Mouse (Mus musculus): ENCODE measurements around the gene Olfr317. TPM values are rescaled to one million over a fixed set of nuclear protein-coding genes. Genes with fewer than 3 reads are reported as not detected.

Gene Olfr317
- total RNA-seq (2023), result not detected

GRCm38 (mm10) chr11:58738792-58739262 is at the start of gene Olfr317:
TSS of gene Olfr317 (minus strand) at chr11:58739212.

GRCm38 (mm10) chr11:58782480-58783089 is 43.6 kb upstream of the Olfr317 start, which contains the start of gene Olfr314:
TSS of gene Olfr314 (plus strand) at chr11:58782952.

GRCm38 (mm10) chr11:58772888-58773287 is 33.9 kb upstream of the Olfr317 start, which contains the start of gene Olfr315:
TSS of gene Olfr315 (plus strand) at chr11:58773188.

GRCm38 (mm10) chr11:58752434-58752833 is 13.4 kb upstream of the Olfr317 start, which contains the start of gene Olfr316:
TSS of gene Olfr316 (plus strand) at chr11:58752734.

GRCm38 (mm10) chr11:58723914-58724313 is 15.1 kb downstream of the Olfr317 start, which contains the start of gene Olfr318:
TSS of gene Olfr318 (minus strand) at chr11:58724014.

GRCm38 (mm10) chr11:58698862-58699261 is 40.1 kb downstream of the Olfr317 start, which contains the start of gene Olfr319:
TSS of gene Olfr319 (plus strand) at chr11:58699162.

Other genes with a start within 250 kb of the Olfr317 start
- not detected for gene Olfr332, start 246.7 kb downstream of the Olfr317 start, total RNA-seq (2023)
- not detected for gene Olfr331, start 236.6 kb downstream of the Olfr317 start, total RNA-seq (2023)
- gene Olfr330, start 204.4 kb downstream of the Olfr317 start, total RNA-seq (2023), result not detected
- gene Olfr329-ps, start 192.8 kb downstream of the Olfr317 start, total RNA-seq (2023), result not detected
- under 1 TPM in 1 of 2 experiments, not detected in 1; 0.39 TPM for gene Olfr328, start 183.6 kb downstream of the Olfr317 start, total RNA-seq (2023)
- not detected for gene Olfr224, start 168.7 kb downstream of the Olfr317 start, total RNA-seq (2023)
- gene Olfr325, start 161.5 kb downstream of the Olfr317 start, total RNA-seq (2023), result not detected
- gene Olfr324, start 144.1 kb downstream of the Olfr317 start, total RNA-seq (2023), result not detected
- not detected for gene 2210407C18Rik, start 123.1 kb downstream of the Olfr317 start, total RNA-seq (2023)
- not detected for gene Olfr323, start 108.7 kb downstream of the Olfr317 start, total RNA-seq (2023)
- not detected for gene Trim58, start 98.7 kb downstream of the Olfr317 start, total RNA-seq (2023)
- gene Olfr322, start 80.4 kb downstream of the Olfr317 start, total RNA-seq (2023), result not detected
- not detected for gene Olfr320, start 58.1 kb downstream of the Olfr317 start, total RNA-seq (2023)
- not detected for gene Olfr319, start 40.0 kb downstream of the Olfr317 start, total RNA-seq (2023)
- gene Olfr318, start 15.2 kb downstream of the Olfr317 start, total RNA-seq (2023), result not detected
- gene Olfr316, start 13.5 kb upstream of the Olfr317 start, total RNA-seq (2023), result not detected
- gene Olfr315, start 34.0 kb upstream of the Olfr317 start, total RNA-seq (2023), result not detected
- not detected for gene Olfr314, start 43.7 kb upstream of the Olfr317 start, total RNA-seq (2023)
- gene Fam183b, start 62.7 kb upstream of the Olfr317 start, total RNA-seq (2023), result not detected
- gene Olfr313, start 75.8 kb upstream of the Olfr317 start, total RNA-seq (2023), result not detected
- gene Olfr312, start 90.0 kb upstream of the Olfr317 start, total RNA-seq (2023), result not detected
- gene Olfr311, start 100.0 kb upstream of the Olfr317 start, total RNA-seq (2023), result not detected
- 1 to 10 TPM; 2.1 to 3.3 TPM for gene Gm12258, start 107.9 kb upstream of the Olfr317 start, total RNA-seq (2023)
- 1 to 10 TPM; 2.8 to 2.9 TPM for gene 2810021J22Rik, start 128.0 kb upstream of the Olfr317 start, total RNA-seq (2023)
- 1 to 10 TPM; 5.3 to 5.6 TPM for gene Zfp39, start 165.0 kb upstream of the Olfr317 start, total RNA-seq (2023)
- gene Btnl10, start 178.7 kb upstream of the Olfr317 start, total RNA-seq (2023), result not detected
- gene Rnf187, start 199.7 kb upstream of the Olfr317 start, total RNA-seq (2023), result 10 to 100 TPM; 79.4 to 81.0 TPM
- 1 to 10 TPM; 3.2 TPM for gene Hist3h2ba, start 209.7 kb upstream of the Olfr317 start, total RNA-seq (2023)
- gene Hist3h2a, start 215.5 kb upstream of the Olfr317 start, total RNA-seq (2023), result 10 to 100 TPM; 29.4 to 31.8 TPM
- gene Trim17, start 215.5 kb upstream of the Olfr317 start, total RNA-seq (2023), result under 1 TPM; 0.13 to 0.21 TPM
- 10 to 100 TPM; 40.7 to 41.1 TPM for gene Trim11, start 238.9 kb upstream of the Olfr317 start, total RNA-seq (2023)

Measured in monocyte, adult 59 days (primary cell).